Mouse (Mus musculus): ENCODE results near the gene Gm9736.

DNA sequence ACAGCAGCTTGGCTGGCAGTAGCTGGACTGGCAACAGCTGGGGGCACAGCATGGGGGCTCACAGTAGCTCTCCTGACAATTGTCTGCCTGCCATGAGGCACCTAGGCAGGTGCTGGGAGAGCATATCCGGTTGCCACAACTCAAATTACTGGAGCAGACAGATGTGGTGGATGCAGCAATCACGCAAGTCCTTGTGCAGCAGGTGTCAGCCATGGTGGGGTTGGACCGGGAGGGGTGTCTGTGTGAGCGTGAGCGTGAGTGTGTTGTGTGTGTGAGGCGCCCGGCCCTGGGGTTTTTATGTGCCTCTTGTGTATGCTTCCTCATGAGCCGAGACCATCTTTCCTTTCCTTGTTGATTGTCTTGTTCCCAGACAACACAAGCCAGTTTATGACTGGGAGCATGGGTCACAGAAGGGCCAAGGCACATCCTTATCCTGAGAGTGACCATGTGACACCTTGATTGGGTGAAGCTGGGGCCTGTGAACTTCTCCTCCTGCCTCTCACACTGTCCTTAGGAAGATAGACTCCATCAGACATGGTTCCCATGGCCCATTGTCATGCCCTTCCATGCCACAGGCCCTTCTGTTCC, 47.9 kb upstream of the Gm9736 start, which contains the start of gene Gm19668:
- no peak for TF ChIP-seq EP300 (optimal IDR thresholded peaks at IDR 0.05)
- TF ChIP-seq CTCF (IDR thresholded peaks at IDR 0.05; ENCODE audit: low read depth), result no peak
